Mouse (Mus musculus) ES-Bruce4 (cell line): Measurements from ENCODE around the gene Rab26.

Experiments used
- CTCF ChIP-seq: IDR thresholded peaks from one replicate; pipeline ENCODE4 v1.8.1; 2011; ENCODE audit warnings: low read depth, low read length
- EP300 ChIP-seq: IDR thresholded peaks from 2 replicates; pipeline ENCODE4 v1.6.1; 2011; ENCODE audit warnings: low read depth, low read length; ENCODE audit not compliant: insufficient read depth
- POLR2A ChIP-seq: IDR thresholded peaks from one replicate; pipeline ENCODE4 v1.8.1; 2011; ENCODE audit warnings: low read length; ENCODE audit not compliant: insufficient read depth

GRCm38 (mm10) chr17:24490399-24490798 is 43.6 kb downstream of the Rab26 start:
- TF ChIP-seq CTCF (no peak), POLR2A (no peak), EP300 (no peak)
